Mouse (Mus musculus): ENCODE measurements at regions not wholly inside any gene's neighbourhood (a gene's known extent, or its start where the extent isn't known, plus 50 kb on each side); places are given as distances from the start of the nearest gene placed in this dataset.

DNA sequence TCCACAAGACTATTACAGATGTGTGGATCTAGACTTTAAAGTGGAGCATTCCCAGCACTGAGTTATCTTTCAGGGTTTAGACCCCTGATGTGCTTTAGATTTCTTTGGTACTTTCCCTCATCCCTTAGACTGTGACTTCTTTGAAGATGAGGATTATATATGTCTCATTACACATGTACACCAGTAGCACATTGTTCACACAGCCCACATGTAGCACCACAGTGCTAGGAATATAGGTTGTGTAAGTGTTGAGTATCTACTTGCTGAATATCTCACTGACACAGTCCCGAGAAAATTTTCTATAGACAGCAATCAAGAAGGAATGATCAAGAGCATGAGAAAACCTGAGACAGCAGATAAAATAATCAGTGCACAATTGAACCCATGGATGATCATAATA lies 243.4 kb upstream of the Brinp1 start:
- TF ChIP-seq CTCF (IDR thresholded peaks at IDR 0.05): no peak
- DNase-seq (ENCODE audit: low spot score) (no peak), ATAC-seq (ENCODE audit: low FRiP score) (no peak)
- Histone ChIP-seq H3K27me3 (ENCODE audit: insufficient read depth, low read length) (no peaks in the 10 kb centered on the region), H3K4me2 (ENCODE audit: low read depth, low read length, poor library complexity, severe bottlenecking) (no peak overlapping the region), H3K9me3 (ENCODE audit: low read length) (no peaks in the 10 kb centered on the region), H3K4me3 (ENCODE audit: low read depth, low read length) (no peak overlapping the region), H3K36me3 (ENCODE audit: insufficient read depth, low read length) (no peaks in the 10 kb centered on the region), H3K27ac (ENCODE audit: low read depth, low read length) (no peak overlapping the region), H3K9ac (replicated peaks; ENCODE audit: low read length, poor library complexity, severe bottlenecking) (no peak overlapping the region), H3K4me1 (ENCODE audit: insufficient read depth, low read length) (no peaks in the 10 kb centered on the region)
- WGBS: 63% methylated on average over 1 of the region's 1 CpGs

DNA sequence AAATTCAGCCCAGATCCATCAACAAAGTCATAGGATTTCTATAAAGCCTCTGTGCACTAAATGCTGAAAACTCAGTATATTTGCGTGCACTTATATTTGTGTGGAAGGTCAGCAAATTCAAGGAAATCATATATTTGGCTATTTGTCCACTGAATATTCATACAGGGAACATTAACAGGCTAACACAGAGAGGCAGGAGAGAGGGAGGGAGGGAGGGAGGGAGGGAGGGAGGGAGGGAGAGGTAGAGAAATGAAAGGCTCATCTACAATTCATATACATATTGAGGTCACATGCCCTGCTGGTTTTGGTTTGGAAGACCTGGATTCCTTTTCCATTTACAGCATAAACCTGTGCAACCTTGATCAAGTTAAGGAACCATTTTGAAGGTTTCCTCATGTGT lies 241.9 kb upstream of the Brinp1 start:
- Histone ChIP-seq H3K27ac (ENCODE audit: low read depth, low read length) (no peak overlapping the region), H3K4me3 (ENCODE audit: low read depth, low read length) (peak overlapping the region; percentile 44), H3K27me3 (ENCODE audit: insufficient read depth, low read length) (no peaks in the 10 kb centered on the region), H3K36me3 (ENCODE audit: insufficient read depth, low read length) (no peaks in the 10 kb centered on the region), H3K4me1 (ENCODE audit: insufficient read depth, low read length) (no peaks in the 10 kb centered on the region), H3K4me2 (ENCODE audit: low read depth, low read length, poor library complexity, severe bottlenecking) (peak overlapping the region; percentile 68), H3K9me3 (ENCODE audit: low read length) (no peaks in the 10 kb centered on the region), H3K9ac (replicated peaks; ENCODE audit: low read length, poor library complexity, severe bottlenecking) (peak overlapping the region; percentile 66)
- 72% methylated on average over 1 of the region's 1 CpGs for WGBS
- DNase-seq (ENCODE audit: low spot score) (no peak), ATAC-seq (ENCODE audit: low FRiP score) (no peak)
- no peak for TF ChIP-seq CTCF (IDR thresholded peaks at IDR 0.05)

DNA sequence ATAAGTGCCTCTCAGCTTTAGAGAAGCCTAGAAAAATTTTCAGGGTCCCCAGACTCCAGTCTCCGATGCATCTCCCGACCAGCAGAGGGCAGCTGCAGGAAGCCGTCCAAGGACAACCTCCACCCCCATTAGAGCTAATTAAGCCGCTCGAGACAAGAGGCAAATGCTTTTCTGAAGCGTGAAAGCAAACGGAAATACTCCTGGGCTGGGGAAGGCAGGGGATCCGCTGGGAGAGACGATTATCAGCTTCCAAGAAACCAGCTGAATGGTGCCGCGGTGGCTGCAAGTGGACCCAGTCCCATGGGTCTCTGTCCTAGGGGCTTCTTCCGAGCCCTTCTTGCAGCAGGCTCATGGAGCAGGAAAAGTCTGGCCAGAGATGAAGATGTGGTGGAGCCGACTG lies 241.4 kb upstream of the Brinp1 start:
- no peaks in the 10 kb centered on the region for H3K4me1 ChIP-seq (ENCODE audit: insufficient read depth, low read length)
- H3K27me3 ChIP-seq (ENCODE audit: insufficient read depth, low read length): no peaks in the 10 kb centered on the region
- DNase-seq (ENCODE audit: low spot score): peak; percentile 92
- under 1% methylated on average over 13 of the region's 13 CpGs for WGBS
- peak; percentile 90 for TF ChIP-seq CTCF (IDR thresholded peaks at IDR 0.05)
- H3K4me3 ChIP-seq (ENCODE audit: low read depth, low read length): peak overlapping the region; percentile 44
- peak overlapping the region; percentile 51; the same call in 1 of the 2 replicates for H3K27ac ChIP-seq (ENCODE audit: low read depth, low read length)
- H3K9me3 ChIP-seq (ENCODE audit: low read length): no peaks in the 10 kb centered on the region
- ATAC-seq (ENCODE audit: low FRiP score): peak; percentile 90
- H3K36me3 ChIP-seq (ENCODE audit: insufficient read depth, low read length): no peaks in the 10 kb centered on the region
- H3K9ac ChIP-seq (replicated peaks; ENCODE audit: low read length, poor library complexity, severe bottlenecking): peak overlapping the region; percentile 66
- H3K4me2 ChIP-seq (ENCODE audit: low read depth, low read length, poor library complexity, severe bottlenecking): peak overlapping the region; percentile 68
